Mouse (Mus musculus): ENCODE data around the gene Intu.

DNA sequence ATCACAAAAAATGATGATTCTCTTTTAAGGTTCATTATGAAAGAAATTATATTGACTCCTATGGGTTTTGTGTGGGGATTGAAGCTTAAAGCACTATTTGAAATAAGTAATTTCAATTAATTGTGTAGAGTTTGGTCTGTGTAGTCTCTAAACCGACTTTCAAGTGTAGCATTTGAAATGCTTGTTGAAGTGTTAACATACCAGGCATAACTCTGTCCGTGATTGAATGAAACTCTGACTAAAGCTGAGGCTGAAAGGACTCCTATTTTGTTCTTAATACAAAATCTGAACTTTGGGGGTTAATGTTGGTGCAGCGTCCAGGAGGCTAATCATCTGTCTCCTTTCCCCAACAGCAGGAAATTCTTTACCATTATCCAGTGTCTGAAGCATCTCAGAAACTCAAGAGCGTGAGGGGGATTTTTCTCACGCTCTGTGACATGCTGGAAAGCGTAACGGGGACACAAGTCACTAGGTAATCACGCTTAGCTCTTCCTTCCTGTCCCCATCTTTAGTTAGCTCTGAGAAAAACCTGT lies 143.9 kb downstream of the Intu start:
- TF ChIP-seq CTCF (IDR thresholded peaks at IDR 0.05; ENCODE audit: borderline replicate concordance, insufficient read depth, low read length) (no peak), POLR2A (IDR thresholded peaks at IDR 0.05; ENCODE audit: low read depth, low read length) (no peak)

All from embryonic fibroblast, embryonic 13.5 days (primary cell).